Mouse (Mus musculus) hindbrain, embryonic 14.5 days (tissue): ENCODE data around the gene Cyp4v3. TPM values are rescaled to one million over a fixed set of nuclear protein-coding genes. Genes with fewer than 3 reads are reported as not detected.

Experiments
- ATAC-seq: fragments of 200-750 bp; cut with Nextera tagmentation; 2 replicates; pipeline ENCODE4 v1.8.0; 2017; ENCODE audit warnings: moderate number of reproducible peaks, mild to moderate bottlenecking, moderate TSS enrichment, moderate library complexity; ENCODE audit not compliant: low FRiP score
- DNase-seq: peaks from one replicate; pipeline ENCODE4 v3.0.0-alpha.2; 2015; ENCODE audit warnings: low spot score
- H3K27ac ChIP-seq: fragments of 300-500 bp; sonication (generic); 2 replicates; pipeline ENCODE4 v1.5.1; 2014; ENCODE audit warnings: mild to moderate bottlenecking, moderate library complexity
- H3K27me3 ChIP-seq: fragments of 300-500 bp; sonication (generic); 2 replicates; pipeline ENCODE4 v1.6.1; 2014; ENCODE audit warnings: mild to moderate bottlenecking, low read length, mixed read lengths; ENCODE audit not compliant: control insufficient read depth, insufficient read depth
- H3K36me3 ChIP-seq: fragments of 300-500 bp; sonication (generic); replicated peaks from 2 replicates; pipeline ENCODE4 v1.6.1; 2014; ENCODE audit not compliant: control insufficient read depth, insufficient read depth
- H3K4me1 ChIP-seq: fragments of 300-500 bp; sonication (generic); replicated peaks from 2 replicates; pipeline ENCODE4 v1.6.1; 2014; ENCODE audit warnings: antibody characterized with exemption, low read length, mixed read lengths; ENCODE audit not compliant: control insufficient read depth, insufficient read depth
- H3K4me2 ChIP-seq: fragments of 300-500 bp; sonication (generic); replicated peaks from 2 replicates; pipeline ENCODE4 v1.6.1; 2014; ENCODE audit warnings: mild to moderate bottlenecking, moderate library complexity
- H3K4me3 ChIP-seq: fragments of 300-500 bp; sonication (generic); replicated peaks from 2 replicates; pipeline ENCODE4 v1.5.1; 2014; ENCODE audit warnings: mild to moderate bottlenecking, low read length
- H3K9ac ChIP-seq: fragments of 300-500 bp; sonication (generic); 2 replicates; pipeline ENCODE4 v1.6.1; 2014
- H3K9me3 ChIP-seq: fragments of 300-500 bp; sonication (generic); 2 replicates; pipeline ENCODE4 v1.6.1; 2016; ENCODE audit warnings: low read length; ENCODE audit not compliant: control insufficient read depth
- WGBS: fragments of 180-500 bp; shearing (Covaris S2); extraction: QIAGEN DNeasy Blood & Tissue Kit; methylation state at CpG from one replicate; pipeline ENCODE4 v1.1.7; 2014; 5-methylcytosine and 5-hydroxymethylcytosine counted together
- polyA plus RNA-seq: library from polyadenylated mRNA; unstranded; fragments of >200 nt; fragmentation: Nextera tagmentation; extraction: Ambion mirVana; gene quantifications from 2 replicates; pipeline ENCODE4 v1.2.1, GENCODE M21; 2014

Gene Cyp4v3
- polyA plus RNA-seq, 1 experiment from 2014 or later: 2.1 TPM

DNA sequence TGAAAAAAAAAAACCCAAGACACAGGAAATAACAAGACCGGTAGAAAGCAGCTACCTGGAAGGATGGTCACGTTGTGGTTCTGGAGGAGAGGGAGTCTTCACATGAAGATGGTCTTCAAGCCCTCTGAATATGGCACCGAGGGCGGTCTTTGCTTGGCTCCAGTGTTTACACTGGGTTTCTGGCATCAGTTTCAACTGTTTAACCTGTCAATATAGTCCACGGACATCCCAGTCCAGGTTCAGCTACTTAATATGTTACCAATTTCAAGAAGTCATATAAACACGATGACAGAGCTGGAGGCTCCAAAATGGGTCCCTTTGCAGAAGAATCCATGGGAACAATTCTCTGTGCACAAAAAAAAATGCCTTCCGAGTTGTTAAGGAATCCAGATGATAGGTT, 38.3 kb downstream of the Cyp4v3 start, which contains the start of gene Klkb1:
TSS of gene Klkb1 (minus strand) at position 173 of the 400 bp plus-strand sequence.
- Histone ChIP-seq H3K36me3 (no peaks in the 10 kb centered on the region), H3K4me1 (no peaks in the 10 kb centered on the region), H3K27me3 (no peaks in the 10 kb centered on the region), H3K27ac (no peak within 1 kb of the TSS), H3K4me3 (no peak within 1 kb of the TSS), H3K9me3 (no peaks in the 10 kb centered on the region), H3K4me2 (no peak within 1 kb of the TSS), H3K9ac (no peak within 1 kb of the TSS)
- ATAC-seq: no peak
- DNase-seq: no peak
- WGBS: 92% methylated on average over 7 of the region's 7 CpGs

DNA sequence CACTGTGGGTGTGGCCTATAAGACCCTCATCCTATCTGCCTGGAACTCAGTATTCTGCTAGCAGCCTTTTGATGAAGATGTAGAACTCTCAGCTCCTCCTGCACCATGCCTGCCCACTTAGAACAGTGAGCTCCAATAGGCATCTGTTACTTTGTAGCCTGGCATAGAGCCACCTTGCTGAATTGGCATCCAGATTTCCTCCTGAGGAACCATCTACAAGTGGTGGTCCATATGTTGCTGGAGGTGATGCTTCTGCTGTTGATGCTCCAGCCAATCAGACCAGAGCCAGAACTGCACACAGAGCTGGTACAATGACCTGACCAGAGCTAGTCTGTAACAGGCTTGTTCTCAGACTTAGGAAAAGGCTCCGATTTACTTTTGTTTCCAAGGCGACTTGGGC, 41.2 kb downstream of the Cyp4v3 start:
- H3K9ac ChIP-seq: no peak overlapping the region
- no peaks in the 10 kb centered on the region for H3K4me1 ChIP-seq
- no peak overlapping the region for H3K4me2 ChIP-seq
- H3K9me3 ChIP-seq: no peaks in the 10 kb centered on the region
- H3K4me3 ChIP-seq: no peak overlapping the region
- no peaks in the 10 kb centered on the region for H3K36me3 ChIP-seq
- H3K27me3 ChIP-seq: no peaks in the 10 kb centered on the region
- 79% methylated on average over 2 of the region's 2 CpGs for WGBS
- DNase-seq: no peak
- no peak for ATAC-seq
- no peak overlapping the region for H3K27ac ChIP-seq

DNA sequence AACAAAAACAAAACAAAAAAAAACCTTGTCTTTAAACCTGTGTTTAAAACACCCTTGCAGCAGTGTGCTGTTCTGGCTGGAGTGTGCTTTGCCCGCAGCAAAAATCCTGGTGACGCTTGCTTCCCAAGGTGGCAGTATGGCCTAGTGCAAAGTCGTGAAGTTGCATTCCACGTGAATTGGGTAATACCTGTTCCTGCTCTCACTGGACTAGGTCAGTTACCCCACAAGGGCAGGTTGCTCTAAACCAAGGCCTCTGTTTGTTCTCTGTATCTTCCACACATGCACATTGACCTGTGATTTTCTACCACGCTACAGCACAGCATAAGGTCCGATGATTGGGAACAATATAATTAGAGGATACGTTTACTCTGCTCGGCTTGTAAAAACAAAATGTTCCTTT, 51.4 kb downstream of the Cyp4v3 start:
- Histone ChIP-seq H3K4me3 (no peak overlapping the region), H3K9me3 (no peaks in the 10 kb centered on the region), H3K27ac (no peak overlapping the region), H3K4me2 (no peak overlapping the region), H3K27me3 (no peaks in the 10 kb centered on the region), H3K4me1 (no peaks in the 10 kb centered on the region), H3K36me3 (no peaks in the 10 kb centered on the region), H3K9ac (no peak overlapping the region)
- no peak for ATAC-seq
- DNase-seq: no peak
- 86% methylated on average over 8 of the region's 8 CpGs for WGBS

DNA sequence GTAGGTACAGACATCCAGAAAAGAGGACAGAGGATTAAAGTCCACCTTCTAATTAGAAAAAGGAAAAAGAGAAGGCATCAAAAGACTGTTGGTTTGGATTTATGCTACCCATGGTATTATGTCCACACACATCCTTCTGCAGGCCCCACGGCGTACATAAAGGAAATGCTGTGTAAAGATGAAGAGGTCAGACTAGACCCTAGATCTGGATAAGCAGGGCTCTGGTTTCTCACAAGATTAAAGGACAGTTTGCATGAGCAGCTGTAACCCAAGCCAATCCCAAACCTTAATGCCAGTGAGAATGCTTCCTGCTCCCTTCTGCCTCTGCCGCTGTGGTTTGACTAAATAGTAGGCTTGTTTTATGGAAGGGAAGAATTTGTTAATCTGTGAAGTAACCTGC, 55.6 kb downstream of the Cyp4v3 start:
- H3K9me3 ChIP-seq: no peaks in the 10 kb centered on the region
- H3K36me3 ChIP-seq: no peaks in the 10 kb centered on the region
- no peak overlapping the region for H3K27ac ChIP-seq
- no peak overlapping the region for H3K4me2 ChIP-seq
- ATAC-seq (no peak), DNase-seq (no peak)
- no peaks in the 10 kb centered on the region for H3K4me1 ChIP-seq
- WGBS: 85% methylated on average over 3 of the region's 3 CpGs
- H3K27me3 ChIP-seq: no peaks in the 10 kb centered on the region
- H3K4me3 ChIP-seq: no peak overlapping the region
- no peak overlapping the region for H3K9ac ChIP-seq

DNA sequence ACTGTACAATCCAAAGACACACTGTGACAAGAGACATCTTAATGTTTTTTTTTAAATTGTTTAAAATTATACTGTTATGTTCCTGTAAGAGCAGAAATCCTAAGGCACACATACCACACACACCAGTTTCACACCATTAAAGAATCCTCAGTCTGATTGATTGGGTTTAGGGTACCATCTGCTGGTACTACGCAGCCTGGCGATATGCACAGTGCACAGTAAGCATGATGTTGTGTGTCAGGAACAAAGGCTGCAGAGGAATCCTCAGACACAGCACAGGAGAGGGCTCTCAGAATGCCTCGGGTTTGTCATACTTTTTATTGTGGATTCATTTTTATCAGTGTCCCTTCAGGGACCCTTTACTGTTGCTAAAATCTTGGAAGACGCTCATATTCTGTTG, 58.7 kb downstream of the Cyp4v3 start:
- H3K9ac ChIP-seq: no peak overlapping the region
- no peak overlapping the region for H3K27ac ChIP-seq
- H3K4me3 ChIP-seq: no peak overlapping the region
- H3K27me3 ChIP-seq: no peaks in the 10 kb centered on the region
- H3K4me2 ChIP-seq: no peak overlapping the region
- DNase-seq (no peak), ATAC-seq (no peak)
- 85% methylated on average over 4 of the region's 4 CpGs for WGBS
- no peaks in the 10 kb centered on the region for H3K4me1 ChIP-seq
- no peaks in the 10 kb centered on the region for H3K36me3 ChIP-seq
- no peaks in the 10 kb centered on the region for H3K9me3 ChIP-seq

DNA sequence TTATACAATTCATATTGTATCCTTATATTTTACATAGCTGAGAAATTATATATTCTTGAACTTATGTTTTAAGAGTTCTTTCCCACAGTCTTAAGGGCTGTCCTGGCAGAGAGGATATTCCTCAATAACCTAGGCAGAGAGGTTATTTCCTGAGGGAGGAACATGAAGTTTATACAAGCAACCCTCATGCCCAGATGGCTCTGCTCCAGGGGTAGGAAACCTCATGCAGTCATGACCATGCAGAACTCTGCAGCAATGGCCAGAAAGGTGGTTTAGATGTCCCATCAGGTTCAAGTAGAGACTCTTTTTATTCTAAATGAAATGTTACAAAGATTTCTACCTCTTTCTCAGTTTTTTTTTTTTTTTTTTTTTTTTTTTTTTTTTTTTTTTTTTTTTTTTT, 64.0 kb downstream of the Cyp4v3 start:
- no peaks in the 10 kb centered on the region for H3K4me1 ChIP-seq

DNA sequence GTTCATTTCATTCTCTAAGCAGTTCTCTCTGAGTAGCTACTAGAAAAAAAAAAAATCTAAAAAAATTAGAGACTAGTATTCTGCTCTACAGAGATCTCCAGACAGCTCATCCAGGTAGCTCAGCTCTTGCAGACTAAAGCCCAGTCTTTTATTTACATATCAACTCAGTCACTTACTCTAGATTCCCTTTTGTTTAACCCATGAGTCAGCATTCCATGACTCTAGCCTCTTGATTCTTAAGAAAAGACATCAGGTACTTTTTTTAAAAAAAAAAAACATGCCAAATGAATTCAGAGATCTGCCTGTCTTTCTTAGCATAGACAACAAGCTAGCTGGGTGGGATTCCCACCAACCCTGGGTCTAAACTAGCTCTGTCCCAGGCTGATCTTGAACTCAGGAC, 64.5 kb downstream of the Cyp4v3 start:
- Histone ChIP-seq H3K4me3 (no peak overlapping the region), H3K27ac (no peak overlapping the region), H3K4me2 (no peak overlapping the region), H3K9me3 (0 out of 2 replicates have a peak, but pooled peaks cover 3% of the 10 kb centered on the region), H3K4me1 (no peaks in the 10 kb centered on the region), H3K36me3 (no peaks in the 10 kb centered on the region), H3K27me3 (no peaks in the 10 kb centered on the region), H3K9ac (no peak overlapping the region)
- ATAC-seq (no peak), DNase-seq (no peak)

More for the DNA sequence above, 64.0 kb downstream of the Cyp4v3 start:
- H3K4me3 ChIP-seq: no peak overlapping the region
- no peaks in the 10 kb centered on the region for H3K27me3 ChIP-seq
- DNase-seq (no peak), ATAC-seq (no peak)
- H3K27ac ChIP-seq: no peak overlapping the region
- no peaks in the 10 kb centered on the region for H3K36me3 ChIP-seq
- no peak overlapping the region for H3K4me2 ChIP-seq
- 0 out of 2 replicates have a peak, but pooled peaks cover 3% of the 10 kb centered on the region for H3K9me3 ChIP-seq
- H3K9ac ChIP-seq: no peak overlapping the region

DNA sequence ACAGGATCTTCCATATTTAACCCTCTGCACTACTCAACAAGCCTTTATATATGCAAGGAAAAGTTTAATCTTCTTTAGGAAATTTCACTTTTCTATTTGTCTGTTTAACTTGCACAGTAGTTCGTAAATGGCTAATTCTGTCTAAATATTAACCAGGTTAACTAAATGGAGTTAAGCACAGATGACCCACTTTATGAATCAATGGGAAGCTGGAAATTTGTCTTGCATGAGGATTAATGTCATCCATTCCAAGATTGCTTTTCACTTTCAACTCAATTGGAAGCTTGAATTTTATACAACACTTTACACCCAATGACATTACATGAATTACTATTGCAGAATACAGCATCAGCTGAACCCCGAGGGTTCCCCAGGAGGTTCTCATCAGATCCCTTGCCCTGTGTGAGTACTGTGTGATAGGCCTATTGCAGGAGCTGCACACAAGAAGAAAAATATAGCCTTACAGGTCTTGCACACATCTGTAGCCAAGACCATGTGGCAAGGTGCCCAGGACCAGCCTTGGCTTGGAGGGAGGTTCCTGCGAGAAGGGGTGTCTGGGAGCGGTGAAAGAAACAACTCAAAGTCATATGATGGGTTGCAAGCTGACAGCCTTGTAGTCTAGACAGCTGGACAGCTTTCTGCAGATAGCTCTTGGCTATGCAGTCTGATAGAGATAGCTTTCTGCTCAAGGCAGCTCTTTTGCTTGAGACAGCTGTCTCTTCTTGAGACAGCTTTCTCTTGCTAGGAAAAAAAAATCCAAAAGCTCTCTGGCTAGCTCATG, 65.2 kb downstream of the Cyp4v3 start:
- H3K9ac ChIP-seq: no peak overlapping the region
- no peaks in the 10 kb centered on the region for H3K36me3 ChIP-seq
- no peaks in the 10 kb centered on the region for H3K4me1 ChIP-seq
- 0 out of 2 replicates have a peak, but pooled peaks cover 3% of the 10 kb centered on the region for H3K9me3 ChIP-seq
- 91% methylated on average over 4 of the region's 4 CpGs for WGBS
- no peaks in the 10 kb centered on the region for H3K27me3 ChIP-seq
- DNase-seq: no peak
- H3K4me3 ChIP-seq: no peak overlapping the region
- no peak for ATAC-seq
- H3K4me2 ChIP-seq: no peak overlapping the region
- H3K27ac ChIP-seq: no peak overlapping the region

DNA sequence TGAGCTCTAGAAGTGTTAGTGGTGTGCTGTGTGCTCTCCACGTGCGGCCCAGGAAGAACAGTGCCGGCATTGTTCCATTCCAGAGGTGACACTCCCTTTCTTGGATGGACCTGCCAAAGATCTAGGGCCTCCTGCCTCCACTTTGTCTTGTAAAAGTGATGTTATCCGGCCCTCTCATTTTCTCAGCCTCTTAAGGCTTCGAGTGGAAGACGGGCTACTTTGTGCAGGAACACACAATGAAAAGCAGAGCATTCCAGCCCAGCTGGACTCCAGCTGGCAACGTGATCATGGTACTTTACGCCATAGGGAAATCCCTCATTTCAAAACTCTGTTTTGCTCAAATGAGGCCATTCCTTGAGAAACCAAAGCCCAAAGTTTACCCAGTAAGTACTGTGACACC, 66.0 kb downstream of the Cyp4v3 start:
- no peaks in the 10 kb centered on the region for H3K4me1 ChIP-seq
- WGBS: 56% methylated on average over 8 of the region's 8 CpGs
- no peak overlapping the region for H3K9ac ChIP-seq
- H3K4me2 ChIP-seq: no peak overlapping the region
- H3K27ac ChIP-seq: no peak overlapping the region
- no peaks in the 10 kb centered on the region for H3K27me3 ChIP-seq
- DNase-seq: no peak
- no peak overlapping the region for H3K4me3 ChIP-seq
- no peaks in the 10 kb centered on the region for H3K36me3 ChIP-seq
- no peak for ATAC-seq
- 0 out of 2 replicates have a peak, but pooled peaks cover 3% of the 10 kb centered on the region for H3K9me3 ChIP-seq

DNA sequence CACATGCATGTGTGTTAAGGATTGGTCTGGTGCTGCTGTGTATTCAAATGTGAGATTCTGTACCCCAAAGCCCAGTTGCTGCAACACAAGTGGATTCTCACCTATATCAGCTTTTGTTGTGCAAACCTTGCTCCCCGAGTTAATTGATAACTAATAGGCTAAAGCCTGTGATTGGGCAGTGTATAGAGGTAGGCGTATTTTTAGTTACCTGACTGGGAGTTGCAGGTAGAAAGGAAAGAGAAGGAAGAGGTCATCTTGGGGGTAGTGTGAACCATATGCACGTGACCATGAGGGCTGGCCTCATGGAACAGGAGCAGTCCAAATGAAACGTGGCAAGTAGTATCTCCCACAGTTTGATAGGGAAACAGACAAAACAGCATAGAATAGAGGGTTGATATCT, 68.1 kb downstream of the Cyp4v3 start:
- DNase-seq: no peak
- no peaks in the 10 kb centered on the region for H3K27me3 ChIP-seq
- H3K4me3 ChIP-seq: no peak overlapping the region
- no peaks in the 10 kb centered on the region for H3K4me1 ChIP-seq
- 90% methylated on average over 4 of the region's 4 CpGs for WGBS
- no peaks in the 10 kb centered on the region for H3K36me3 ChIP-seq
- H3K4me2 ChIP-seq: no peak overlapping the region
- 0 out of 2 replicates have a peak, but pooled peaks cover 3% of the 10 kb centered on the region for H3K9me3 ChIP-seq
- H3K9ac ChIP-seq: no peak overlapping the region
- no peak for ATAC-seq
- H3K27ac ChIP-seq: no peak overlapping the region
